Mouse (Mus musculus) kidney, postnatal 4 days (tissue): ENCODE data around the gene Kalrn.

Source experiments
- DNase-seq, 2 experiments: peaks; one replicate each; pipeline ENCODE4 v3.0.0; 2021; ENCODE audit warnings: mixed read lengths in 2 of 2

The Kalrn gene

GRCm38 (mm10) chr16:34552731-34553130 lies 20.6 kb downstream of the Kalrn start:
- no peak for DNase-seq

DNA sequence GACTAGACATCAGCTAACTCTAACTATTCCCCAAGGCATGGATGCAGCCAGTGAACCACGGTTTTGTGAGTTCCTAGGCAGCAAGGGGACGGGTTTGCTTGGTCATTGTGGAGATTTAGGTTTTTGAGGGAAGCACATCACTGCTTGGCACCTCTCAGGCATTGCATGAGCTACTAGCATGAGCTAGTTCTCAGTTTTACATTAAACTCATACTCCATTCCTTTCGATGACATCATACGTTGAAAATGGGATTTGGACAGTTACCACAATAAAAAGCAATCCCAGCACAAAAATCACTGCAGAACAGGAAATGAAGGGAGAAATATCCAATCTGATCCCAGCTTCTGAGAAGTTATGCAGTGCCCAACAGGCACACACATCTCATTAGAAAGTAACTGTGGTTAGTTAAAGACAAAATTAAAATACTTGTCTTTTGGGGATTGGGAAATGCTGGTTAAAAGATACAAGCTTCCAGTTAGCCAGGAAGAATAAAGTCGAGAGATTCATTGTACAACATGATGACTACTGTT lies 23.8 kb downstream of the Kalrn start:
- no peak for DNase-seq

GRCm38 (mm10) chr16:34546805-34547509 lies 26.4 kb downstream of the Kalrn start:
- no peak for DNase-seq

DNA sequence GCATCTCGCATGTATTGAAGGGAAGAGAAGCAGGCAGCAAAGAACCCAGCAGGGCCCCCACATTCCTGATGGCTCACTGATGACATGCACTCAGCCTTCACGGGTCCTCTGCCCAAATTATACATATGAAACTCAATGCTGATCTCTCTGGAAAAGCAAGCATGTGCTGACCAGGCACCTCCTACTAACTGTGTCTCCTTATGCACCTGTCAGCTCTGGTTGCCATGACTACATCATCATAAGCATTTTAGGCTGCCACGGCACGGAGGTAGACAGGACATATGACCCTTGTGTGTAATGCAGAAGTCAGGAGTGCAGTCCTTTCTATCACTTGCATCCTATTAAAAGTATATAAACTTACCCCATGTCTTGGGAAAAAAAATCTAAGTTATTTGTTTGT lies 29.6 kb downstream of the Kalrn start:
- no peak for DNase-seq

GRCm38 (mm10) chr16:34542341-34542740 lies 31.0 kb downstream of the Kalrn start:
- no peak for DNase-seq

- DNase-seq = no peak
These were observed 34.6 kb downstream of the Kalrn start for GRCm38 (mm10) chr16:34538679-34539185.

GRCm38 (mm10) chr16:34536300-34536699 lies 37.0 kb downstream of the Kalrn start:
- peak; percentile 71 to 78 for DNase-seq

DNA sequence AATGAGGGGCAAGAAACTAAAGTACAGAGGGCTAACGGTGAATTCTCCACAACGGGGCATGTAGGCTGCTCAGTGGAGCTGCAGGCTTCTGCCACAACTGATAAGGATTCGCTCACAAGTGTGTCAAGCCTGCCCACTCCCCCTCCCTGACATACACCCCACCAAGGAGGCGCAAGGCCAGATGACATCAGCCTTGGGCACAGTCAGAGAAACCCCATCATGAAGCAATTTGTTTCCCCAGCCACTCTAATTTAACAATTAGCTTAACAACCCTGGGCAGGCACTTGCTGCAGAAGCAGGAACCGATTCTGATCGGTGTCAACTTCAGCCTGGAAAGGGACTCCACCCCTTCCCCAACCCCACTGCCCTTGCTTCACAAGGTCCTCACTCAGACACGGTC lies 38.2 kb downstream of the Kalrn start:
- no peak for DNase-seq

DNA sequence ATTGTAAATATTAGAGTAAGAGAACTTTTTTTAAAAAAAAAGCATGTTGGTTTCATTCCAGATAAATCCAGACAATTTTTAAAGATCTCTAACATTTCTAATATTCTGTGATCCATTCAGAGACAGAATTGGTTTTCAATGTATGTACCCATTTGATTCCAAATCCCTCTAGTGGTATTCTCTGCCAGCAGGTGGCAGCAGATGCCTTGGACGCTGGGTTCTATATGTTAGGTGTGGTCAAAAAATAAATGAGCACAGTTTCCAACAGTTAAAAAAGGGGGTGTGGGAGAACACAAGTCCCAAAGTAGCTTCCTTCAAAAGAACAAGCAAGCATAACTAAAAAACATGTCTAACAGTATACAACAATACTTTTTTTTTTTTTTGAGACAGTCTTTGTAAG lies 41.8 kb downstream of the Kalrn start:
- DNase-seq = peak; percentile 76

- DNase-seq = no peak
These were observed 43.3 kb downstream of the Kalrn start for GRCm38 (mm10) chr16:34530029-34530428.

- DNase-seq = no peak
These were observed 44.9 kb downstream of the Kalrn start for GRCm38 (mm10) chr16:34528234-34528983.

DNA sequence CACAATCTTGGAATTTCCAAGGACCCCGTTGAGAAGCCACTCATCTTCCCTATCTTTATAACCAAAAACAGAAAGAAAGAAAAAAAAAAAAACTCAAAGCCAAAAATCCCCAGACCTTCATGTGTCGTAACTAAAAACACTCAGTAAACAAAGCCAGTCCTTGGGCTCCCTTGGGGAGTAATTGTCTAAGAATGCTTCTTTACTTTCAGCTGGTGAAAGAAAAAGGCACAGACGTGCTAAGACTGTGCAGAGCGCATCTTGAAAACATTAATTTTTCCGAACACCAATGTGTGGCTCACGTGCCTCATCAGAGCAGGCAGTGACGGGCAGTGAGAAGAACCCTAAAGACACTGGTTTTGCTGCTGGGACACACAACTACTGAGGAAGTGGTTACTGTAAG lies 47.0 kb downstream of the Kalrn start:
- DNase-seq = no peak

- no peak for DNase-seq
These were observed 47.5 kb downstream of the Kalrn start for GRCm38 (mm10) chr16:34525866-34526265.

- DNase-seq = no peak
These were observed 48.1 kb downstream of the Kalrn start for GRCm38 (mm10) chr16:34525205-34525604.

GRCm38 (mm10) chr16:34521061-34521460 lies 52.3 kb downstream of the Kalrn start:
- DNase-seq = no peak

DNA sequence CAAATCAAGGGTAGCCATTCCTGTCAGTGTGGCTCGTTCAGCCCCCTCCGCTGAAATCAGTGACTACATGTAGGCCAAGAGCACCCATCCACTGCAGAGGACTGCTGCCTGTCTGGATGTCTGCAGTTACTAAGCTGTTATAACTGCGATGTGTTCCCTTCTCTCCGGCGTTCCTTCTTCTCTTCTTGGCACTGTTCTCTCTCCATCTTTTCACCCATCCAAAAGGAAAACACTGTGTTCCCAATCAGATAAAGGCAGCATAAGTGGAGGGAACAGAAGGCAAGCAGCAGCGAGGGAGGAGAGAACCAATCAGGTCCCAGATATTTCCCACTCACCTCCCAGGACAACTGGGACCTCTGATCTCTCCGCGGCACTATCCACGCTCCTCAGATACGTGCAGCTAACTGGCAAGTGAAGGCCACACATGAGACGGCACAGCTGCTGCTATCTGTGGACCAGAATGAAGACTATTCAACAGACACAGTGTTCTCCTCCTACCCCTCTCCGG lies 56.4 kb downstream of the Kalrn start:
- DNase-seq = no peak

DNA sequence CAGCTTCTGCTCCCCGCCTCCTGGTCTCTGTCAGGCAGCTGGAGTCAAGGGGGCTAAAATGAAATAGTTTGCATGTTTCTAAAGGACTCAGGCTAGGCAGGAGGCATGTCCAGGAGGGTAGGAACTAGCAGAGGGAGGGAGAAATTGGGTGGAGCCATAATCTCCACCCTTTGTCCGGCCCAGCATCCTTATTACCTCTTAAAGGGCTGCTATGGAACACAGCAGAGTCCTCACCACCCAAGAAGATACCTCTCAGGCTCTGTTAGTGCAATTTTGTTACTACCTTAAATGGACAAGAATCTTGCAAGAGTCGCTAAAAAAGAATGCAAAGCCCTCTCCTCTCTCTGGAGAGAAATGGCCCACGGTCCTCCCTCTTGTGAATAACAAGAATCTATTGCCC lies 57.8 kb downstream of the Kalrn start:
- no peak for DNase-seq

- peak; percentile 16 to 38 for DNase-seq
These were observed 59.3 kb downstream of the Kalrn start for GRCm38 (mm10) chr16:34513956-34514593.

GRCm38 (mm10) chr16:34512326-34512725 lies 61.0 kb downstream of the Kalrn start:
- no peak for DNase-seq

DNA sequence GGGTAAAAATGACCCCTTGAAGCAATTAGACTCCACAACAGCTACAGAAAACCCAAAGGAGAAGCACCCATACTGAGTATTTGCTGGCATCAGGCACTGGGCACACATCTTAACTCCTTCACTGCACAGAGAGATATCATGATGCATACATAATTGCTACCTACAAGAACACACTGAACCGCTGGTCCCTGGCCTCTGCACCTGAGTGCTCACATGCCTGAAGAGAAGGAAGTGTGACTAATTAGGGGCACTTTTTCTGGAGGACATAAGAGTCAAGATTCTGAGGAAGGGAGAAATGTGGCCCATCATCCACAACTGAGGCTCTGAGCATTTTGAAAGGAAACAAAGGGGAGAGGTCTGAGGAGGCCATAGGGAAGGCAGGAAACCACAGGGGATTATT lies 65.2 kb downstream of the Kalrn start:
- no peak for DNase-seq

GRCm38 (mm10) chr16:34506048-34506447 lies 67.3 kb downstream of the Kalrn start:
- DNase-seq = no peak

DNA sequence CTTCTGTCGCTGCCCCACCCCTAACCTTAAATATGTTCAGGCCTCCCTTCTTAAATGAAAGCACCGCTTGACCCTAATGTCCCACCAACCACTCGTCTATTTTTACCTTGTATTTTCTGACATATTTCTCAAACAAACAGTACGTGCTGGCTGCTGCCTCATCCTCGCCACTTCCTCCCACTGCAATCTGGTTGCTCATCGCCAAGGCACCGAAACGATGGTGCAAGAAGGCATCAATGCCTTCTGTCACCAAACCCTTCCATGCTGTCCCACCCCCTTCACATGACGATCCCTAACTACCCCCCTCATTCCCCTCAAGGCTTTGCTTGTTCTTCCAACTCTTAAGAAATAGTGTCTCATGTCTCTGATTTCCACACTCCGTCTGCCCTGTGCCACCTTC lies 69.1 kb downstream of the Kalrn start:
- DNase-seq = no peak

- no peak for DNase-seq
These were observed 71.2 kb downstream of the Kalrn start for GRCm38 (mm10) chr16:34502110-34502509.
